ENCODE assay signal across 8 mouse cellular contexts in the genomic region with DNA sequence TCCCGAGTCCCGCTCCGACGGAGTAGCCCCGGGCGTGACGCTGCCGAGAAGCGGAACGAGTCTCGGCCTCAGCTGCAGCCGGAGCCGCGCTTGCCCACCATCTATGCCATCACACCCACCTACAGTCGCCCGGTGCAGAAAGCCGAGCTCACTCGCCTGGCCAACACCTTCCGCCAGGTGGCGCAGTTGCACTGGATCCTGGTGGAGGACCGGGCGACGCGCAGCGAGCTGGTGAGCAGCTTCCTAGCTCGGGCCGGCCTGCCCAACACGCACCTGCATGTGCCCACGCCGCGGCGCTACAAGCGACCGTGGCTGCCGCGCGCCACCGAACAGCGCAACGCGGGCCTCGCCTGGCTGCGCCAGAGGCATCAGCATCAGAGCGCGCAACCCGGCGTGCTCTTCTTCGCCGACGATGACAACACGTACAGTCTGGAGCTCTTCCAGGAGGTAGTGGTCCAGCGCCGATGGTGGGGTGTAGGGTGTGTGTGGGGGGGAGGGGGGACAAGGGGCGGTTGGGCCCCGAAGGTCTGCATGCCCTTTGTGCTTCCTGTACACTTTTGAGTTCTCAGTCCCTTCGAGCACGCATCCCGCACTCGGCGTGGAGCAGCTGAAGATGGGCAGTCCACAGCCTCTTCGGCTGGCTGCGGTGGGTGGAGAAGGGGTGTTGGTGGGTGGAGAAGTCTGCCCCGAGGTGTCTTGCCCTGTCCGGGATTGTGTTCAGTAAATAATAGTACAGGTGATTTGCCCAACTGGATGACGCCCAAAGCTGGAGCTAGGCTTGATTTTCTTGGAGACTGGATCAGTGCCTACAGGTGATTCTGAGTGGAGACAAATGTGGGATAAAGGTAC. TPM values are rescaled to one million over a fixed set of nuclear protein-coding genes. Genes with fewer than 3 reads are reported as not detected.
DNase-seq lines count a peak whose midpoint lies in the region; ATAC-seq and TF ChIP-seq lines count a peak whose summit lies in the region.

No protein-coding gene starts in this region.

- whole genome bisulfite sequencing in heart, embryonic 10.5 days: 3% methylated on average over 65 of the region's 65 CpGs
- WGBS in kidney, embryonic 14.5 days: under 1% methylated on average over 64 of the region's 65 CpGs
- WGBS in limb, embryonic 14.5 days: 1% methylated on average over 65 of the region's 65 CpGs
- under 1% methylated on average over 64 of the region's 65 CpGs for WGBS in midbrain, postnatal 0 days

- peak overlapping the region; percentile 97 for H3K4me2 ChIP-seq in kidney, embryonic 14.5 days (replicated peaks; ENCODE audit: low read depth, low read length)
- peak overlapping the region; percentile 99 for H3K4me2 ChIP-seq in limb, embryonic 14.5 days (replicated peaks; ENCODE audit: low read depth, low read length, severe bottlenecking)
- peak overlapping the region; percentile 82 for H3K4me2 ChIP-seq in midbrain, postnatal 0 days (ENCODE audit: low read depth, low read length, poor library complexity, severe bottlenecking)

- no peaks in the 10 kb centered on the region for H3K9me3 ChIP-seq in heart, embryonic 10.5 days
- H3K9me3 ChIP-seq in kidney, embryonic 14.5 days (ENCODE audit: control insufficient read depth, low read length): no peaks in the 10 kb centered on the region
- H3K9me3 ChIP-seq in limb, embryonic 14.5 days (ENCODE audit: control insufficient read depth, low read length): no peaks in the 10 kb centered on the region
- H3K9me3 ChIP-seq in midbrain, postnatal 0 days (ENCODE audit: low read length): no peaks in the 10 kb centered on the region

- peak; percentile 6 for DNase-seq in 3134 (ENCODE audit: extremely low read depth, insufficient read length, low spot score)
- DNase-seq in brain, adult 2 months (ENCODE audit: low read depth, low spot score): peak; percentile 97
- DNase-seq in heart, embryonic 10.5 days (ENCODE audit: low spot score): peak; percentile 90
- DNase-seq in limb, embryonic 14.5 days (ENCODE audit: low spot score): peak; percentile 89
- peak; percentile 97 for DNase-seq in midbrain, postnatal 0 days (ENCODE audit: low spot score)
- DNase-seq in spleen, postnatal 36 days (ENCODE audit: low spot score in 2 of 2): peak; percentile 83 to 84

- ATAC-seq in kidney, embryonic 14.5 days (ENCODE audit: low FRiP score, low TSS enrichment): peak; percentile 95
- peak; percentile 86 for ATAC-seq in limb, embryonic 14.5 days (ENCODE audit: low FRiP score, low read depth)
- ATAC-seq in midbrain, postnatal 0 days (ENCODE audit: low FRiP score): peak; percentile 93

- H3K4me1 ChIP-seq in embryonic fibroblast, embryonic 13.5 days (ENCODE audit: control insufficient read depth, insufficient read depth, low read length): no peaks in the 10 kb centered on the region
- peaks cover 14% of the 10 kb centered on the region for H3K4me1 ChIP-seq in heart, embryonic 10.5 days
- peaks cover 4% of the 10 kb centered on the region; the same call in 1 of the 2 replicates for H3K4me1 ChIP-seq in kidney, embryonic 14.5 days (ENCODE audit: control insufficient read depth, insufficient read depth, low read length)
- no peaks in the 10 kb centered on the region for H3K4me1 ChIP-seq in limb, embryonic 14.5 days (ENCODE audit: control insufficient read depth, insufficient read depth, low read length)
- peaks cover 8% of the 10 kb centered on the region; the same call in 1 of the 2 replicates for H3K4me1 ChIP-seq in midbrain, postnatal 0 days (ENCODE audit: insufficient read depth, low read length)

- H3K4me3 ChIP-seq in embryonic fibroblast, embryonic 13.5 days (ENCODE audit: insufficient read depth, low read length): peak overlapping the region; percentile 51
- peak overlapping the region; percentile 68 for H3K4me3 ChIP-seq in heart, embryonic 10.5 days
- peak overlapping the region; percentile 61 for H3K4me3 ChIP-seq in kidney, embryonic 14.5 days (ENCODE audit: low read length)
- peak overlapping the region; percentile 60 for H3K4me3 ChIP-seq in limb, embryonic 14.5 days (replicated peaks; ENCODE audit: low read length)
- peak overlapping the region; percentile 62 for H3K4me3 ChIP-seq in midbrain, postnatal 0 days (ENCODE audit: low read depth, low read length)

- peaks cover 68% of the 10 kb centered on the region for H3K27me3 ChIP-seq in heart, embryonic 10.5 days (ENCODE audit: insufficient read depth, poor library complexity, severe bottlenecking)
- peaks cover 27% of the 10 kb centered on the region for H3K27me3 ChIP-seq in kidney, embryonic 14.5 days (ENCODE audit: control insufficient read depth, insufficient read depth, low read length)
- peaks cover 38% of the 10 kb centered on the region for H3K27me3 ChIP-seq in limb, embryonic 14.5 days (ENCODE audit: control insufficient read depth, insufficient read depth, low read length)
- H3K27me3 ChIP-seq in midbrain, postnatal 0 days (ENCODE audit: insufficient read depth, low read length): no peaks in the 10 kb centered on the region

- 0 out of 2 replicates have a peak overlapping the region, but pooled peaks have one; percentile 5 for H3K9ac ChIP-seq in kidney, embryonic 14.5 days (ENCODE audit: low read depth, low read length)
- H3K9ac ChIP-seq in limb, embryonic 14.5 days (ENCODE audit: low read depth, low read length, severe bottlenecking): peak overlapping the region; percentile 48
- peak overlapping the region; percentile 65 for H3K9ac ChIP-seq in midbrain, postnatal 0 days (replicated peaks; ENCODE audit: low read length, poor library complexity, severe bottlenecking)

- TF ChIP-seq CTCF in embryonic fibroblast, embryonic 13.5 days (IDR thresholded peaks at IDR 0.05; ENCODE audit: borderline replicate concordance, insufficient read depth, low read length): peak; percentile 95
- TF ChIP-seq CTCF in midbrain, postnatal 0 days (IDR thresholded peaks at IDR 0.05): peak; percentile 98

- no peak overlapping the region for H3K27ac ChIP-seq in embryonic fibroblast, embryonic 13.5 days (ENCODE audit: insufficient read depth, low read length)
- H3K27ac ChIP-seq in heart, embryonic 10.5 days: no peak overlapping the region
- H3K27ac ChIP-seq in kidney, embryonic 14.5 days (ENCODE audit: low read depth, low read length): no peak overlapping the region
- no peak overlapping the region for H3K27ac ChIP-seq in limb, embryonic 14.5 days (replicated peaks; ENCODE audit: low read depth, low read length)
- peak overlapping the region; percentile 47 for H3K27ac ChIP-seq in midbrain, postnatal 0 days (ENCODE audit: low read depth, low read length)

- TF ChIP-seq POLR2A in embryonic fibroblast, embryonic 13.5 days (IDR thresholded peaks at IDR 0.05; ENCODE audit: low read depth, low read length): no peak
- TF ChIP-seq POLR2A in limb, embryonic 14.5 days (IDR thresholded peaks at IDR 0.05; ENCODE audit: borderline replicate concordance, extremely low read depth, insufficient read depth, insufficient read length): no peak

- no peaks in the 10 kb centered on the region for H3K36me3 ChIP-seq in heart, embryonic 10.5 days
- no peaks in the 10 kb centered on the region for H3K36me3 ChIP-seq in kidney, embryonic 14.5 days (ENCODE audit: control insufficient read depth, insufficient read depth, low read length)
- H3K36me3 ChIP-seq in limb, embryonic 14.5 days (ENCODE audit: control insufficient read depth, insufficient read depth, low read length): no peaks in the 10 kb centered on the region
- no peaks in the 10 kb centered on the region for H3K36me3 ChIP-seq in midbrain, postnatal 0 days (ENCODE audit: insufficient read depth, low read length)

RNA-seq across cellular contexts. Expression of gene B3gat2, which starts 1.5 kb away (rescaled TPM):
- 0.09 TPM in 1 of 2 replicates, not detected in the other for polyA plus RNA-seq in embryonic fibroblast, embryonic 13.5 days (2011; ENCODE audit: insufficient read length, low read depth, missing spikeins)
- polyA plus RNA-seq in heart, embryonic 10.5 days (2016; fragmentation: Nextera tagmentation; extraction: Ambion mirVana): 0.46 and 0.59 TPM in 2 replicates
- polyA plus RNA-seq in kidney, embryonic 14.5 days (2014; fragmentation: Nextera tagmentation; extraction: Ambion mirVana): 2.9 and 5.0 TPM in 2 replicates
- polyA plus RNA-seq in limb, embryonic 14.5 days (2012; rRNA removed): 1.2 and 1.8 TPM in 2 replicates
- polyA plus RNA-seq in limb, embryonic 14.5 days (2014; fragmentation: Nextera tagmentation; extraction: Ambion mirVana): 0.99 and 1.4 TPM in 2 replicates
- 31.2 TPM in 2 replicates for total RNA-seq in midbrain, postnatal 0 days (2014; rRNA removed)
- 13.9 and 15.0 TPM in 2 replicates for polyA plus RNA-seq in midbrain, postnatal 0 days (2015; fragmentation: Nextera tagmentation; extraction: Ambion mirVana)

Comparison
In these comparisons a context has a peak if more than half of its experiments do, and no peak if none do; other contexts are left out.
1. DNase-seq: peak in every context shown above with its lines; median percentile 97 in brain, adult 2 months; 97 in midbrain, postnatal 0 days; 90 in heart, embryonic 10.5 days; 89 in limb, embryonic 14.5 days; 84 in spleen, postnatal 36 days; 6 in 3134.
2. H3K9ac ChIP-seq: peak in every context shown above with its lines; median percentile 65 in midbrain, postnatal 0 days; 48 in limb, embryonic 14.5 days; 5 in kidney, embryonic 14.5 days.